Mouse (Mus musculus) left cerebral cortex, postnatal 25 days (tissue): ENCODE data around the gene Mettl18. TPM values are rescaled to one million over a fixed set of nuclear protein-coding genes. Genes with fewer than 3 reads are reported as not detected.
"Not testable (repeated sequence)": the region's sequence is repeated elsewhere in the genome, so short reads cannot be mapped to it uniquely, and the experiment has no call there.

Experiments
- DNase-seq, 2 experiments: peaks; one replicate each; pipeline ENCODE4 v3.0.0; 2022; ENCODE audit warnings: low spot score in 2 of 2, mixed read lengths in 1 of 2
- intact Hi-C: fragments of 180-260 bp; cut with DNase I; formaldehyde crosslinking; loops from one replicate; pipeline ENCODE4 v1.15.1; 2025
- total RNA-seq, 2 experiments: library from RNA; stranded (reverse); gene quantifications; 2 replicates each; pipeline ENCODE4 v1.2.3; 2021

Mettl18 gene
- total RNA-seq, result 1 to 10 TPM; 5.4 to 6.1 TPM

- intact Hi-C loops, result loop anchor here (2.0 kb wide), 1 partner anchor 66 kb away; the partner anchor contains the start of gene Scyl3
- DNase-seq, result peak; percentile 88 to 92
Observed at GRCm38 (mm10) chr1:163994721-163995608, at the start of gene Mettl18, which contains the start of gene BC055324. Gene Mettl18 (plus strand): TSS chr1:163994889. Gene BC055324 (minus strand): TSS chr1:163994796.

DNA sequence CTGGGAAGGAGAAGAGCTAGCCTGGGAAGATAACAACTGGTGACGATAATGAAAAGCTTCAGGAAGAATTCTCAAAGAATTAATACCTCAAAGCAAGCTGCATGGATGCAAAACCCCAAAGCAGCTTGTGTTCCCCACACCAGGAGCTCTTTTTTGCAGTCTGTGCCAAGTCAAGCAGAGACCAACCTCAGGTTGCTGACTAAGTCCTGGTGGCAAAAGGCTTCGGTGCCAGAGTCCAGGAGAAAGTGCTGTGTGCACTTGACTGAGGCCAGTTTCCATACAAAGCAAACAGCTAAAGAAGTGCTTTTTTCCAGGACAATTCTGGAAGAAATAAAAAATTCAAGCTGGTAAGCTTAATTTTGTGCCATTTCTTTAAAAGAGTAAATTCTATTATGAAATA, 41.3 kb upstream of the Mettl18 start:
- no peak for DNase-seq
- intact Hi-C loops, result no loop called here

DNA sequence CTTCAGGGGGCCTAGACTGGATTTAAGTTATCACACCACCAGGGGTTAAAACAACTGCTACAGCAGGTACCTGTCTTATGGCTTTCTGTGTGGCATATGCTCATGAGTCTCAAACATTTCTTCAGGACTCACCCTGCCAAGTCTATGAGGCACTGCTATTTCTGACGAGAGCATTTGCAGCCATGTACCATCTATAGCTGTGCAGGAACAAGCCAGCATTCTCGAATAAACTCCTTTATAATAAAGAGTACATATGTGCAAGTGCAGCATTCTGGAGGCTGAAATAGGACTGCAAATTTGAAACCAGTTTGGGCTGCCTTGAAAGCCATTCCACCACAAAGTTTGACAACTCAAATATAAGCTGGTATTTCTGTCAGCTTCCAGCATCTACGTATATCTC, 36.7 kb upstream of the Mettl18 start:
- DNase-seq, result peak; percentile 18 to 76
- intact Hi-C loops, result no loop called here

DNA sequence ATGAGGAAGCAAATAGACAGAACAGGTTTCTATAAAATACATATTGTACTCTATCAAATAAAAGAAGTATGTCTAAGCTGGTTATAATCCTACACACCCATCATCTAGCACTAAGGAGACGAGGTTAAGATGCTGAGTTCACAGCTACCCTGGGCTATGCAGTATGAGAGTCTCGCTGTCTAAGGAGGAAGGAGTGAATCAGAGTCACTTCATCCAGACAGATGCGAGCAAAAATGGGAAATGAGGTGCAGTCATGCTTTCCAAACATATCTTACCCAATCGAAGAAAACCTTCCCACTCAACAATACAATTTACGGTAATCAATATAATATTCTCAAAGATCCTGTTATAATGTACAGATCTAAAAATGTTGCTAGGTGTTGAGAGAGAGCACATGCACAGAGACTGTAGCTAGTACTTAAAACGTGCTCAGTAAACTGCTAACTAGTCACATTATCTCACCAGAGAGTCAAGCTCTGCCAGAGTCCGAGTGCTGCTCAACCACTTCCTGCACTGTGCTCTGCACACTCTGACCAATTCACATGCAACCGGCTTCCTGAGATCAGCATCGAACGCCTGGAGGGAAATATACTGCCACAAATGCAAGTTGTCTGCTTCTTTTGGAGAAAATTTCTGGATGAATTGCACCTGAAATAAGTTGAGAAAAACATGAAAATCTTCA, 30.5 kb upstream of the Mettl18 start:
- intact Hi-C loops, result no loop called here
- no peak for DNase-seq

DNA sequence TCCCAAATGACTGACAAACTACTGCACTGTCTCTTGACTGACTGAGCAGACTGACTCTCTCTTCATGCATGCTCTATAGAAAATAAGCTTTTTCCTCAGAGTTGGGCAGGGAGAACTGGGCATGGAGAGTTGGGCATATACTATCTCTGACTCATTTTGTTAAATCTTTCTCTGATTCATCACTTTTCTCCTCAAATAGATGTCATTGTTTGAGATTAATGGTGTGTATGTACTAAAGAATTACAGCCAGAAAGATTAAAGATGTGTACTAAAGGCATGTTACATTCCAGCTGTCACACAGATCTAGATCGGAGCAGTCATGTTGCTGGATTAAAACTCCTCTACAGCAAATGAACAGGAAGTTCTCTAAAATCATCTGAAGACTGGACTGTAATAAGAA, 20.2 kb upstream of the Mettl18 start:
- intact Hi-C loops, result no loop called here
- DNase-seq, result no peak

DNA sequence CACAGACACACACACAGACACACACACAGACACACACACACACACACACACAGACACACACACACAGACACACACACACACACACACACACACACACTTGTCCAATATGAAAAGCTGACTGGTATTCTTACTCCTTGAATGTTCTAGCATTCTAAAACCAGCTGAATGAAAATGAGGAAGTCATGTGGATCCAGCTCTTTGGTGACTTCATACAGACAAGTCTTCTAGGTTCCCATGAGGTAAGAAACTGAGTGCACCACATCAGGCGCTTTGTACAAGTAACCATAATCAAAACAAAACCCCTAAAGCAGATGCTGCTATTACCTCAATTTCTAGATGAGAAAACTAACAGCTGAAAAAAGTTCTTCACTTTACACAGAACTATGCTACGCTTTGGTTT, 19.6 kb upstream of the Mettl18 start:
- intact Hi-C loops, result no loop called here
- no peak for DNase-seq

DNA sequence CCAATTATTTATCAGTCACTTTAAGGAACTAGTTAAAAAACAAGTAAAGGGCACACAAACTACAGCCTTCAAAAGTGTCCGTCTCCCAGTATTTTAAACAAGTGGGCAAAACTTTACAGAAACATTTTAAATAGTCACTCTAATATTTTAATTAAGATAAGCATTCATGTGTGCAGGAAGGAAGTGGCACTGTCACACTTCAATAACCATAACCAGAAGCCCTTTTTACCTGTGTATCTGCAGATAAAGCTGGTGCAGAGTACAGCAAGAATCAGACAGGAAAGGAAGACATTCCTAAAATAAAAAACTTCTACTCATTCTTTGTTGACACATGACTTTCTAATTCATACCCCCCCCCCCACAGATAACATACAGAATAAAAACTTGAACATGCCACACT, 18.2 kb upstream of the Mettl18 start:
- intact Hi-C loops, result no loop called here

DNA sequence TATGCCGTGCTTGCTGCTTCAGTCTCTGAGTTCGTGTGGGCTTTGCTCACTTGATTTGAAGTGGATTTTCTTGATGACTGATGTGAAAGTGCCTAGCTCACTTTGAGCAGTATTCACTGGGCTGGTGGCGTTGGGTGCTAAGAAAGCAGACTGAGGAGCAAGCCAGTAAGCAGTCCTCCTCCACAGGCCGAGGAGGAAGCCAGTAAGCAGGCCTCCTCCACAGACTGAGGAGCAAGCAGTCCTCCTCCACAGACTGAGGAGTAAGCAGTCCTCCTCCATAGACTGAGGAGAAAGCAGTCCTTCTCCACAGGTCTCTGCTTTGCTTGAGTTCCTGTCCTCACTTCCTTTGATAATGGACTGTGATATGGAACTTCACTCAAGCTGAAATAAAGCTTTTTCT, 2.3 kb upstream of the Mettl18 start:
- intact Hi-C loops, result no loop called here

More for the DNA sequence above, 18.2 kb upstream of the Mettl18 start:
- DNase-seq, result no peak

DNA sequence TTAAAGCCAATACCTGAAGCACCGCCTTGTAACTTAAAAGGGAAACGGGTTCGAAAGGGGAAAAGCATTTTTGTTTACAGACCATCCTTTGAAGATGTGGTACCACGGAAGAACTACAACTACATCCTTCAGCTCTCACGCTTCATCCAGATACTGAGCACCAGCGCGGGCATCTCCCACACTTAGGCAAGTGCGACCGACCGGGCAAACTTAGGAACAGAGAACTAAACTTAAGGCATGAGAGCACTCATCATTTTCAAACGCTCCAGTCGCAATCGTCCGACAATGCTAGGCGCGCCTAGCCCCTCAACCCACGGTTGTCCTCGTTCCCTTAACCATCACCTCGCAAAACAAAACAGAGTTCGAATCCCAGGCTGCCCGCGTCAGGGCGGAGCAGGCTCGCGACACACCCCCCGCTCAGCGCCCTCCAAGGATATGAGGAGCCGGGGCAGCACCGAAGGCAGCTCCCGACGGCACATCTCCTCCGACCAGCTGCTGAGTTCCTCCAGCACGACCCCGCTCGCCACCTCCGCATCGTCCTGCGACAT, 442 bp upstream of the Mettl18 start:
- DNase-seq, result no peak
- intact Hi-C loops, result loop anchor here (2.0 kb wide), 1 partner anchor 65 kb away; the partner anchor contains the start of gene Scyl3

More for the DNA sequence above, 2.3 kb upstream of the Mettl18 start:
- no peak for DNase-seq

- DNase-seq, result no peak
- intact Hi-C loops, result loop anchor here (2.0 kb wide), 1 partner anchor 67 kb away; the partner anchor contains the start of gene Scyl3
Observed at GRCm38 (mm10) chr1:163995609-163995913, 872 bp downstream of the Mettl18 start.

DNA sequence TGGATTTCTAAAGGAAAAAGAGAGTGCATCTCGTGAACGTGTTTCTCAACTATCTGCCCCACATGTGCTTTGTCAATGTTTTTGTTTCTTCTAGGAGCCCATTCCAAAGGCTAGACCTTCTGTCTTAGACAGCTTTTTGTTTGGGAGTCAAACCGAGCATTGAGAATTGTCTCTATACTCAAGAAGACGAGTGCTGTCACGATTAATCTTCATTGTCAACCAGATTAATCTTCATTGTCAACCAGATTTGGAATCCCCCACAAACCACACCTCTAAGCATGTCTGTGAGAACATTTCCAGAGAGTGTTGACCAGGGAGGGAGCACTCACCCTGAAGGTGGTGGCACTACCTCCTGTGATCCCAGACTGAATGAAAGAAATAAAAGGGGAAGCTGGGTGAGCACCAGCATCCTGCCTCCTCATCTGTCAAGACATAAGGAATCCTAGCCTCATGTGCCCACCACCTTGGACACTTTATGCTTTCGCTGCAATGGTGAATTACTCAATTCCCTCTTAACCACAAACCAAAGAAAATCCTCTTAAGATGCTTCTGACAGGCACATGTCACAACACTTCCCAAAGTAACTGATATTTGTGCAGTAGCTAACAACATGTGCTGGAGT, 7.3 kb downstream of the Mettl18 start:
- no peak for DNase-seq
- intact Hi-C loops, result no loop called here

- no peak for DNase-seq
- intact Hi-C loops, result no loop called here
Observed at GRCm38 (mm10) chr1:164004311-164004710, 9.6 kb downstream of the Mettl18 start.

- intact Hi-C loops, result loop anchor here (5.0 kb wide), 1 partner anchor 178 kb away; no protein-coding TSS in a partner anchor
- peak in 1 of 2 experiments; percentile 9 for DNase-seq
Observed at GRCm38 (mm10) chr1:164009235-164009634, 14.5 kb downstream of the Mettl18 start.

GRCm38 (mm10) chr1:164014616-164015015, 19.9 kb downstream of the Mettl18 start:
- intact Hi-C loops, result no loop called here
- DNase-seq, result no peak

DNA sequence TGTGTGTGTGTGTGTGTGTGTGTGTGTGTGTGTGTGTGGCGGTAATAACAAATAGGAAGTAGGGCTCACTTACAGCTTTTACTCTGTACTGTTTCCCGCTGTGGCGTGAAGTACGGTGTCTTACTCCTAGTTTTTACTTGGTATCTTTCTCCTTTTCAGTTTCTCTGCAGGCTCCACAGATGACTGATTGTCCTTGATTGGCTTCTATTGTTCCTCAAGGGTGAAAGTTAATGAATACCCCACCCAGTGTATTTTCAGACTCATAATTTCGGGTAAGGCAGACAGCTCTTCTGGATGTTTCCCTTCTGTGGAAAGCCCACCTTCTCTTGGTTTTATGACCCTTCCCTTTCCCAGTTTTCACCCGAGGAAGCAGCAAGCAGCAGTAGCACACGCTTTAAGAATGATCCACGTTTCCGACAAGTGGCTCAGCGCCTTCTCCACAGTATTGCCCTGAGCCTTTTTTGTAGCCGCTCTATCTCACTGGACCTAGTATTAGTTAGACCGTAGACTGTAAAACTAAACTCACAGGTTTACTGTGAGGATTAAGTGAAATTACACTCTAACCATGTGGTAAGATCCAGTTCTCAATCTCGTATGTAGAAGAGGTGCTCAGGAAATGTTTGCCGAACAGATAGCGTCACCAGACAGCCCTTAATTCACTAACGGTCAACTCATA, 23.7 kb downstream of the Mettl18 start:
- intact Hi-C loops, result no loop called here
- DNase-seq, result no peak

- DNase-seq, result no peak
- intact Hi-C loops, result no loop called here
Observed at GRCm38 (mm10) chr1:164019789-164020188, 25.1 kb downstream of the Mettl18 start.

DNA sequence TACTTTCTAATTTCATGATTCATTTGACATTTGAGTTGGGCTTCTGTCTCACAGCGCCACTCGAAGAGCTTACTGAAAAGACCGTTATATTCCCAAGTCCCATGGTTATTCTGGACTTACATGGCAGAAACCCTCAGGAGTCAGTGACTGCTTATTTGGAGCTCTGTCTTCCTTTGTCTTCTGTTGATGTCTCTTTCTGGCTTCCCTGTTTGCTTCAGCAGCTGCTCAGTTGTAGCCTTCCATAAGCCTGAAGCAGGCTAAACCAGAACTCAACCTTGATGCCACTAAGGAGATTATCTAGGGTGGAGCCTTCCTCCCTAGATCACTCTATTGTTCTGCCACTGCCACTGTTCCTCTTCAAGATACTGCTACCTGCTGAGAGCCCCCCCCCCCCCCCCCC, 26.1 kb downstream of the Mettl18 start:
- DNase-seq, result not testable (repeated sequence)

DNA sequence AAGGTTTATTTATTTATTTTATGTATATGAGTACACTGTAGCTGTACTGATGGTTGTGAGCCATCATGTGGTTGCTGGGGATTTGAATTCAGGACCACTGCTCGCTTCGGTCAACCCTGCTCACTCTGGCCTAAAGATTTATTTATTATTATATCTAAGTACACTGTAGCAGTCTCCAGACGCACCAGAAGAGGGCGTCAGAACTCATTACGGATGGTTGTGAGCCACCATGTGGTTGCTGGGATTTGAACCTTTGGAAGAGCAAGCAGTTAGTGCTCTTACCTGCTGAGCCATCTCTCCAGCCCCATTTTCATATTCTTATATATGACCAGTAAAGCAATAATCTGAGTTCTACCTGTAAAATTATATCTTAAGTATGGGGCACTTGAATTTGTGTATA, 27.4 kb downstream of the Mettl18 start:
- DNase-seq, intact Hi-C loops: not testable (repeated sequence)

More for the DNA sequence above, 26.1 kb downstream of the Mettl18 start:
- intact Hi-C loops, result not testable (repeated sequence)

DNA sequence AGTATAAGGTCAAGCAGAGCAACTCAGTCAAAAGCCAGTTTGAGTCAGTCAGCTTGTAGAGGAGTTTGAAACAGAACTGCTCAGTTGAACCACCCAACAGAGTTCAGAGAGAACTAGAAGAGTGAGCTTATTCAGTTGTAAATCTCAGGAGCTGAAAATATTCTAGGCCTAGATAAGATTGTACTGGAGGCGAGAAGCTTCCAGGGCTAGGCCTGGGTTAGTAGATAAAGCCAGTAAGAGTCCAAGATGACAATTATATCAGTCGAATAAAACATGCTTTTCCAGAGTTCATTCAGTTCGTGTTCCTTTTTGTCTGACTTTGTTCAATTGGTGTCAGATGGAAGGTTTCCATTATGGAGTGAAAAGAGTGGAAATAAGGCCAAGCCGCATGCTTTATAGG, 31.0 kb downstream of the Mettl18 start:
- no peak for DNase-seq
- intact Hi-C loops, result no loop called here
